Mouse (Mus musculus) spleen, adult 2 months (tissue): ENCODE results near the gene Tnfrsf22.

ENCODE experiments used
- CTCF ChIP-seq: fragments of 200-500 bp; IDR thresholded peaks from 2 replicates; pipeline ENCODE4 v1.5.1; 2011; ENCODE audit warnings: mild to moderate bottlenecking, inconsistent platforms; ENCODE audit not compliant: insufficient read depth, insufficient read length, insufficient replicate concordance; ENCODE audit errors: extremely low read depth
- POLR2A ChIP-seq: fragments of 200-500 bp; IDR thresholded peaks from 2 replicates; pipeline ENCODE4 v1.6.1; 2011; ENCODE audit warnings: low read depth, low read length, inconsistent platforms

- TF ChIP-seq CTCF (no peak), POLR2A (no peak)
Observed at GRCm38 (mm10) chr7:143605321-143605720, 44.1 kb downstream of the Tnfrsf22 start.
